Mouse (Mus musculus): ENCODE measurements around the gene Ranbp9.

The Ranbp9 gene

GRCm38 (mm10) chr13:43360534-43360933 lies 120.5 kb downstream of the Ranbp9 start:
- no peak for DNase-seq

GRCm38 (mm10) chr13:43356346-43357125 lies 124.5 kb downstream of the Ranbp9 start:
- no peak for DNase-seq

GRCm38 (mm10) chr13:43354362-43354761 lies 126.7 kb downstream of the Ranbp9 start:
- DNase-seq, result no peak

GRCm38 (mm10) chr13:43353356-43353755 lies 127.7 kb downstream of the Ranbp9 start:
- DNase-seq, result no peak

Data from kidney, postnatal 4 days (tissue).